Mouse (Mus musculus) ES-Bruce4 (cell line): Measurements from ENCODE around the gene Jag2. TPM values are rescaled to one million over a fixed set of nuclear protein-coding genes. Genes with fewer than 3 reads are reported as not detected.
A peak's percentile ranks its signal among the peaks of the same experiment; 100 is the strongest.

ENCODE experiments used
- H3K27ac ChIP-seq: 2 replicates; pipeline ENCODE4 v1.5.1; 2012; ENCODE audit warnings: low read length, inconsistent platforms; ENCODE audit not compliant: insufficient read depth
- H3K27me3 ChIP-seq: 2 replicates; pipeline ENCODE4 v1.6.1; 2012; ENCODE audit warnings: mild to moderate bottlenecking, low read length, inconsistent platforms; ENCODE audit not compliant: control insufficient read depth, poor library complexity, insufficient read depth, severe bottlenecking
- H3K36me3 ChIP-seq: 2 replicates; pipeline ENCODE4 v1.6.1; 2012; ENCODE audit warnings: inconsistent platforms, mild to moderate bottlenecking, low read length, moderate library complexity; ENCODE audit not compliant: control insufficient read depth, poor library complexity, insufficient read depth, severe bottlenecking
- H3K4me1 ChIP-seq: one replicate; pipeline ENCODE4 v1.8.1; 2011; ENCODE audit warnings: low read length; ENCODE audit not compliant: control insufficient read depth, insufficient read depth
- H3K4me3 ChIP-seq: 2 replicates; pipeline ENCODE4 v1.5.1; 2011; ENCODE audit warnings: low read depth, mild to moderate bottlenecking, low read length
- H3K9ac ChIP-seq: 2 replicates; pipeline ENCODE4 v1.6.1; 2012; ENCODE audit warnings: low read depth, mild to moderate bottlenecking, inconsistent platforms; ENCODE audit not compliant: poor library complexity, severe bottlenecking
- H3K9me3 ChIP-seq: replicated peaks from 2 replicates; pipeline ENCODE4 v1.6.1; 2012; ENCODE audit warnings: mild to moderate bottlenecking, low read length, inconsistent platforms; ENCODE audit not compliant: control insufficient read depth, poor library complexity, insufficient read depth, severe bottlenecking
- CTCF ChIP-seq: IDR thresholded peaks from one replicate; pipeline ENCODE4 v1.8.1; 2011; ENCODE audit warnings: low read depth, low read length
- EP300 ChIP-seq: IDR thresholded peaks from 2 replicates; pipeline ENCODE4 v1.6.1; 2011; ENCODE audit warnings: low read depth, low read length; ENCODE audit not compliant: insufficient read depth
- POLR2A ChIP-seq: IDR thresholded peaks from one replicate; pipeline ENCODE4 v1.8.1; 2011; ENCODE audit warnings: low read length; ENCODE audit not compliant: insufficient read depth
- polyA plus RNA-seq: library from polyadenylated mRNA; stranded (reverse); fragments of >200 nt; gene quantifications from 2 replicates; pipeline ENCODE4 v1.2.4, GENCODE M21; 2011; ENCODE audit warnings: low read depth; ENCODE audit not compliant: missing spikeins, insufficient read depth, insufficient read length

The Jag2 gene
- 47.6 and 50.9 TPM in 2 replicates for polyA plus RNA-seq

DNA sequence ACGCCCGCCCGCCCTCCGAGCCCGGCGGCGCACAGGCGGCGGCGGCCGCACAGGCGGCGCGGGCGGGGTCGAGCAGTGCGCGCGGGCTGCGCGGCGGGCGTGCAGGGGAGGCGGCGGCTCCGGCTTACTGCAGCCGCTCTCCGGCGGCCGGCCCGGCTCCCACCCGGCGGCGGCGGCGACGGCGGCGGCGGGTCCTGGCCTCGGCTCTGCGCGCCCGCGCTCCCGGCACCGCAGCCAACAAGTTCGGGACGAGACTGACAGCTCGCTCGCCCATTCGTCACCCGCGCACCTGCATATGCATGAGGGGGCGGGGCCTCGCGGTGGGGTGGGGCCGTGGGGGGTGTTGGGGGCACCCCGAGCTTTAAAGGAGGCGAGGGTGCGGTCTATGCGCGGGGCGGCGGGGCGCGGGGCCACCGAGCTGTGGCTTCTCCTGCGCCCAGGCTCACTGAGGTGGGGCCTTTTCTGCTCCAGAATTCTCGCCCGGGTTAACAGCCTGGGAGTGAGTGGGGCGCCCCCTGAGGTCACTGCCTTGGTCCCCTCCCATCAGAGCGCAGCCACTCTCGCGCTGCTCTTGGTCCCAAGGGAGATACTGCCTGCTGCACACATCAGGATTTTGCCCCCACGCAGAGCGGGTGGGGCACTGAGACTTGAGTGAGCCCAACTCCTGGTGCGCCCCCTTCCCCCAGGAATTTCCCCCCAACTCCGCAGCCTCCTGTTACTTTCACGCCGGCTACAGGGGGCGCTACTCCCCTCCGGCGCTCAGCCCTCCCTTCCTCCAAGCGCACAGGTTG lies at the start of gene Jag2:
Jag2 (minus strand) TSS at position 215 of the 791 bp plus-strand sequence.
- Histone ChIP-seq H3K36me3 (no peaks in the 10 kb centered on the region), H3K4me3 (peak within 1 kb of the TSS; percentile 75), H3K27ac (no peak within 1 kb of the TSS), H3K9me3 (no peaks in the 10 kb centered on the region), H3K4me1 (peaks cover 4% of the 10 kb centered on the region), H3K9ac (peak within 1 kb of the TSS; percentile 87), H3K27me3 (no peaks in the 10 kb centered on the region)
- TF ChIP-seq POLR2A, result no peak
- TF ChIP-seq CTCF, result peak; percentile 61

DNA sequence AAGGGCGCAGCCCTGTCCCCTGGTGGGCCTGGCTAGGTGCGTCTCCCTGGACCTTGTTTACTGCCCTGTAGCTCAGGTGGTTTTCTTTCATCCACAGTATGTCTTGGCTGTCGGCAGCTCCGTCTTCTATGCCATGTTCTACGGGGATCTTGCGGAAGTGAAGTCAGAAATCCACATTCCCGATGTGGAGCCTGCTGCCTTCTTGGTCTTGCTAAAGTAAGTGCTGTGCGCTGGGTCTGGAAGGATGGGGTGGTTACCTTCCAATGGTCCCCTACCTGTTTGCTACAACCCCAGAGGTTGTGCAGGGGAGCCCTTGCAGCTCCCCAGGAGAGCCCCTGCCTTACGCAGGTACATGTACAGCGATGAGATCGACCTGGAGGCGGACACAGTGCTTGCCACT lies 47.6 kb upstream of the Jag2 start:
- Histone ChIP-seq H3K27me3 (no peaks in the 10 kb centered on the region), H3K9me3 (no peaks in the 10 kb centered on the region), H3K4me3 (peak overlapping the region; percentile 91), H3K9ac (peak overlapping the region; percentile 91), H3K27ac (no peak overlapping the region), H3K4me1 (peaks cover 4% of the 10 kb centered on the region), H3K36me3 (peaks cover 9% of the 10 kb centered on the region; the same call in 1 of the 2 replicates)
- no peak for TF ChIP-seq POLR2A
- no peak for TF ChIP-seq CTCF
- no peak for TF ChIP-seq EP300

DNA sequence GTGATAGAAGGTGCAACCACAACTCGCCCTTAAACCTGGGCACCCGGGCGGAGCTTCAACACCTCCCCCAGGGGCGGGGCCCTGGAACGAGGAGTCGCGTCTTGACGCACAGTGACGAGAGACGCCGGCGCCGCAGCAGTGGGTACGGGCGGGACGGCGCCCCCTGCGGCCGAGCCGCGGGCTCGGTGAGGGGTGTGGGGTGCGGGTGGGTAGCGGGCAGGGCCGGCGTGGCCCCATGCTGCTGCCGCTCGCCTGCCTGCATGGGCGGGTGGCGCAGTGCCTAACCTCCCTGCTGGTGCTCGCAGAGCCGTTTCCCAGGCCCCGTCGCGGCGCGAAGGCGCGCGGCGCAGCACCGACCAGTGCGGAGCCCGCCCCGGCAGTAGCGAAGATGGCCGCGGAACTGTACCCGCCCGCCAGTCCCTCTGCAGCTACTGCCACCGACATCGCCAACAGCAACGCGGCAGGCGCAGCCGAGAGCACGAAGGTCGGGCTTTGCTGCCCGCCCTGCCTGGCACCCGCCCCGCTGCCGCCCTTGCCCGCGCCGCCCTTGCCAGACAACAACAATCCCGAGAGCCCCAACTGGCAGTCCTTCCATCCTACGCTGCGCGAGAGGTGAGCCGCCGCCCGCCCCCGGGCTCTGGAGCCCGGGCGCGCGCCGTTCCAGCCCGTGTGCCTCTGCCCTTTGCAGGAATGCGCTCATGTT lies 46.9 kb upstream of the Jag2 start, which contains the start of gene Btbd6:
Btbd6 (plus strand) TSS at position 112 of the 703 bp plus-strand sequence.
- Histone ChIP-seq H3K4me3 (peak within 1 kb of the TSS; percentile 91), H3K36me3 (peaks cover 9% of the 10 kb centered on the region; the same call in 1 of the 2 replicates)
- TF ChIP-seq POLR2A (peak; percentile 60), EP300 (no peak), CTCF (peak; percentile 38)

DNA sequence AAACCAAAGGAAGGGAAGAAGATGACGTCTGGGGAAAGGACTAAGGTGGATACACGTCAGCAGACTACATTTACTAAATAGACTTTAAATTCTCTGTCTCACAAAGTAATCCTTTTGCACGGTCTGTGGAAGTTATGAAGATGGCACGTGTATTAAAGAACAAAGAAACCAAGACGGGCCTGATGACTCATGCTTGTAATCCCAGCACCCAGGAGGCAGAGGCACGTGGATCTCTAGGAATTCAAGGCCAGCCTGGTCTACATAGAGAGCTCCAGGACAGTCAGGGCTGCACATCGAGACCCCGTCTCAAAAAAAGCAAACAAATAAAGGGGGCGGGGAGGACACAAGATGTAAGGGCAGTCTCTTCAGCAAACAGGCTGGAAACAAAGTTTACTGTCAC lies 45.2 kb upstream of the Jag2 start:
- H3K4me3 ChIP-seq, result no peak overlapping the region
- H3K9ac ChIP-seq, result no peak overlapping the region
- no peak for TF ChIP-seq POLR2A
- TF ChIP-seq CTCF, result no peak
- no peak for TF ChIP-seq EP300
- no peak overlapping the region for H3K27ac ChIP-seq
- peaks cover 4% of the 10 kb centered on the region for H3K4me1 ChIP-seq
- no peaks in the 10 kb centered on the region for H3K9me3 ChIP-seq
- H3K27me3 ChIP-seq, result no peaks in the 10 kb centered on the region
- peaks cover 11% of the 10 kb centered on the region; the same call in 1 of the 2 replicates for H3K36me3 ChIP-seq

More for the DNA sequence above, 46.9 kb upstream of the Jag2 start, which contains the start of gene Btbd6:
- no peaks in the 10 kb centered on the region for H3K27me3 ChIP-seq
- H3K9me3 ChIP-seq, result no peaks in the 10 kb centered on the region
- H3K27ac ChIP-seq, result no peak within 1 kb of the TSS
- H3K9ac ChIP-seq, result peak within 1 kb of the TSS; percentile 91
- peaks cover 4% of the 10 kb centered on the region for H3K4me1 ChIP-seq

DNA sequence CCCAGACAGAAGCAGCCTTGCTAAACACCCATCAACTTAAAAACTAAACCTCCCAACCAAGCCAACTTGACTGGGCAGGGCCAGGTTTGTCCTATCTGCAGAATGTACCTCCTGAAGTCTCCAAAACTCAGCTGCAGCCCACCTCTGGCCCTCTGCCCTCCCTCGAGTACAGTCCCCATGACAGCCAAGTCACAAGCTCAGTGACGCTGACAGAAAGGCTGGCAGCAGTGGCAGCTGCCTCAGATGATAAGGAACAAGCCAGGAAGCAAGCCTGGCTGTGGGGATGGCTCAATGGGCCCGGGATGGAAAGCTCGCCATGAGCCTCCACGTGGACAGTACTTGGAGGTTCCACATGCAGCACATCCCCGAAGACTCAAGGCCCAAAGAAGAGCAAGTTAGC lies 40.0 kb upstream of the Jag2 start:
- no peaks in the 10 kb centered on the region for H3K4me1 ChIP-seq
- H3K9me3 ChIP-seq, result no peaks in the 10 kb centered on the region
- no peak for TF ChIP-seq CTCF
- TF ChIP-seq POLR2A, result no peak
- no peak for TF ChIP-seq EP300
- no peak overlapping the region for H3K4me3 ChIP-seq
- no peak overlapping the region for H3K9ac ChIP-seq
- H3K36me3 ChIP-seq, result peaks cover 7% of the 10 kb centered on the region; the same call in 1 of the 2 replicates
- H3K27ac ChIP-seq, result no peak overlapping the region
- no peaks in the 10 kb centered on the region for H3K27me3 ChIP-seq

DNA sequence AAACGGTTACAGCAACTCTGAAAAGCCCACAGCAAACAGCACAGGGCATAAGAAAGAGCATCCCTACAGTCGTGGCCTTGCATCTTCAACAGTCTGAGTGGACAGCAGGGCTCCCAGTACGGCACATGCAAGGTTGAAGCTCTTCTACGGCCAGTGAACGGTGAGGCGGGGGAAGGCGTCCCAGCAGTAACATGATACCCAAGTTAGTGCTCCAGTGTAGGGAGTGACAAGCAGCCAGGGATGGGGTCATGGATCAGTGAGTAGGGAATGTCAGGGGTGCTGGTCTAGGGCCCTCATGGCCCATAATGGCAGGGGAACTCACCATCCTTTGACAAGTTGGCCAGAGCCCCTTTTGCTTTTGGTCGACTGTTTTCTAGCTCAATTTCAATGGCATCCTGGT lies 39.4 kb upstream of the Jag2 start:
- Histone ChIP-seq H3K36me3 (peaks cover 11% of the 10 kb centered on the region; the same call in 1 of the 2 replicates), H3K9ac (no peak overlapping the region), H3K4me1 (no peaks in the 10 kb centered on the region), H3K27ac (no peak overlapping the region), H3K9me3 (no peaks in the 10 kb centered on the region), H3K4me3 (no peak overlapping the region), H3K27me3 (no peaks in the 10 kb centered on the region)
- no peak for TF ChIP-seq CTCF
- TF ChIP-seq POLR2A, result no peak
- no peak for TF ChIP-seq EP300
